ENCODE assay signal across 11 mouse cellular contexts in genomic region chr1:156864240-156864639, GRCm38 (mm10). TPM values are rescaled to one million over a fixed set of nuclear protein-coding genes. Genes with fewer than 3 reads are reported as not detected.
A peak's percentile ranks its signal among the peaks of the same experiment; 100 is the strongest.
DNase-seq lines count a peak whose midpoint lies in the region; ATAC-seq and TF ChIP-seq lines count a peak whose summit lies in the region.
"Had no signal": no experiment of that assay in that cellular context is flagged by ENCODE, and none has a peak within 500 bp of the region (broad histone marks: within the 10 kb centered on the region; RNA-seq: fewer than 3 reads in every experiment).

No protein-coding gene starts in this region.

- no peak for ATAC-seq in forebrain, embryonic 14.5 days
- no peak for ATAC-seq in forebrain, embryonic 12.5 days (ENCODE audit: low FRiP score)
- ATAC-seq in hindbrain, embryonic 16.5 days: peak; percentile 52; the same call in 1 of the 2 replicates

- no peak for TF ChIP-seq POLR2A in CH12.LX (IDR thresholded peaks at IDR 0.05; ENCODE audit: low read depth, low read length)

- H3K79me2 ChIP-seq in CH12.LX (replicated peaks; ENCODE audit: control insufficient read depth, extremely low read depth, insufficient read depth, poor library complexity, severe bottlenecking): peaks cover 45% of the 10 kb centered on the region

- peak; percentile 51 for DNase-seq in forebrain, embryonic 14.5 days (ENCODE audit: low spot score)
- peak; percentile 35 to 65 for DNase-seq in left cerebral cortex, postnatal 14 days (ENCODE audit: low spot score in 2 of 2)
- DNase-seq in left cerebral cortex, postnatal 4 days: no peak
- no peak for DNase-seq in CH12.LX (ENCODE audit: extremely low read depth)
- no peak for DNase-seq in cerebellum, postnatal 4 days (ENCODE audit: low spot score in 2 of 2)
- DNase-seq in layer of hippocampus, adult 11-12 months (ENCODE audit: low spot score): no peak
- DNase-seq: B cell, adult 2 months; embryo, embryonic 11 days; gastrocnemius, postnatal 10 days had no signal

- no peak overlapping the region for H3K4me2 ChIP-seq in forebrain, embryonic 14.5 days (ENCODE audit: low read length)
- H3K4me2 ChIP-seq in forebrain, embryonic 12.5 days: no peak overlapping the region
- H3K4me2 ChIP-seq in CH12.LX (ENCODE audit: insufficient read depth, low read depth, poor library complexity, severe bottlenecking): no peak overlapping the region
- no peak overlapping the region for H3K4me2 ChIP-seq in hindbrain, embryonic 16.5 days (ENCODE audit: low read length)

- no peaks in the 10 kb centered on the region; the same call in 1 of the 2 replicates for H3K4me1 ChIP-seq in forebrain, embryonic 14.5 days (ENCODE audit: control insufficient read depth, insufficient read depth, low read length)
- H3K4me1 ChIP-seq in forebrain, embryonic 12.5 days: peaks cover 11% of the 10 kb centered on the region
- H3K4me1 ChIP-seq in CH12.LX (ENCODE audit: control insufficient read depth in 1 of 2, insufficient read depth in 2 of 2): peaks cover 11 to 52% of the 10 kb centered on the region in 2 experiments
- H3K4me1 ChIP-seq in hindbrain, embryonic 16.5 days (ENCODE audit: control insufficient read depth, insufficient read depth, low read depth, low read length): peaks cover 2% of the 10 kb centered on the region; the same call in 1 of the 2 replicates

- no peak overlapping the region for H3K27ac ChIP-seq in forebrain, embryonic 14.5 days (ENCODE audit: low read depth, low read length)
- no peak overlapping the region for H3K27ac ChIP-seq in forebrain, embryonic 12.5 days
- peak overlapping the region; percentile 41; the same call in 1 of the 2 replicates for H3K27ac ChIP-seq in CH12.LX (ENCODE audit: insufficient read depth, low read depth)
- H3K27ac ChIP-seq in hindbrain, embryonic 16.5 days (ENCODE audit: low read depth, low read length): peak overlapping the region; percentile 7; the same call in 1 of the 2 replicates

- TF ChIP-seq EP300 in CH12.LX (IDR thresholded peaks at IDR 0.05; ENCODE audit: low read length): no peak

- no peaks in the 10 kb centered on the region for H3K27me3 ChIP-seq in forebrain, embryonic 14.5 days (replicated peaks; ENCODE audit: control insufficient read depth, insufficient read depth, low read length)
- no peaks in the 10 kb centered on the region for H3K27me3 ChIP-seq in forebrain, embryonic 12.5 days
- no peaks in the 10 kb centered on the region for H3K27me3 ChIP-seq in CH12.LX (replicated peaks)
- H3K27me3 ChIP-seq in hindbrain, embryonic 16.5 days (replicated peaks; ENCODE audit: control insufficient read depth, insufficient read depth, low read length): no peaks in the 10 kb centered on the region

- 0 out of 2 replicates have a peak, but pooled peaks cover 3% of the 10 kb centered on the region for H3K36me3 ChIP-seq in forebrain, embryonic 14.5 days (ENCODE audit: control insufficient read depth, insufficient read depth, low read length)
- H3K36me3 ChIP-seq in forebrain, embryonic 12.5 days (replicated peaks): no peaks in the 10 kb centered on the region
- H3K36me3 ChIP-seq in CH12.LX (replicated peaks in 1 of 2; ENCODE audit: control insufficient read depth in 1 of 2, insufficient read depth in 1 of 2, low read length in 1 of 2): peaks cover 32 to 65% of the 10 kb centered on the region in 2 experiments
- no peaks in the 10 kb centered on the region; the same call in 1 of the 2 replicates for H3K36me3 ChIP-seq in hindbrain, embryonic 16.5 days (ENCODE audit: control insufficient read depth, insufficient read depth, low read length)

- WGBS in forebrain, embryonic 14.5 days: 67% methylated on average over 3 of the region's 3 CpGs
- WGBS in forebrain, embryonic 12.5 days: 61% methylated on average over 3 of the region's 3 CpGs
- WGBS in hindbrain, embryonic 16.5 days: 23% methylated on average over 3 of the region's 3 CpGs

- TF ChIP-seq CTCF in CH12.LX (conservative IDR thresholded peaks at IDR 0.05 in 1 of 2, IDR thresholded peaks at IDR 0.05 in 1 of 2; ENCODE audit: low read depth in 2 of 2, low read length in 2 of 2): no peak

- TF ChIP-seq RAD21 in CH12.LX (IDR thresholded peaks at IDR 0.05; ENCODE audit: low read depth, low read length): no peak

- dilution Hi-C loops in CH12.LX (cut with MboI; ENCODE audit: extremely low pct_ligation_motif_present, extremely low pct_unique_long_range_greater_than_20kb, low sequenced_read_pairs): no loop called here

- no peak overlapping the region for H3K9ac ChIP-seq in forebrain, embryonic 14.5 days (ENCODE audit: low read length)
- H3K9ac ChIP-seq in forebrain, embryonic 12.5 days: no peak overlapping the region
- no peak overlapping the region for H3K9ac ChIP-seq in CH12.LX (ENCODE audit: insufficient read depth, low read depth)
- H3K9ac ChIP-seq in hindbrain, embryonic 16.5 days (ENCODE audit: low read depth, low read length): no peak overlapping the region

- H3K9me3 ChIP-seq in forebrain, embryonic 14.5 days (replicated peaks; ENCODE audit: control insufficient read depth, low read length): no peaks in the 10 kb centered on the region
- H3K9me3 ChIP-seq in forebrain, embryonic 12.5 days: no peaks in the 10 kb centered on the region
- no peaks in the 10 kb centered on the region for H3K9me3 ChIP-seq in CH12.LX (replicated peaks; ENCODE audit: low read length)
- H3K9me3 ChIP-seq in hindbrain, embryonic 16.5 days (ENCODE audit: control insufficient read depth, low read length): no peaks in the 10 kb centered on the region

- H3K4me3 ChIP-seq in forebrain, embryonic 14.5 days (ENCODE audit: low read depth, low read length): no peak overlapping the region
- no peak overlapping the region for H3K4me3 ChIP-seq in forebrain, embryonic 12.5 days (replicated peaks)
- H3K4me3 ChIP-seq in CH12.LX (replicated peaks in 1 of 3; ENCODE audit: low read depth in 2 of 3, low read length in 2 of 3, poor library complexity in 1 of 3): no peak overlapping the region
- no peak overlapping the region for H3K4me3 ChIP-seq in hindbrain, embryonic 16.5 days (ENCODE audit: low read length)

- intact Hi-C loops in left cerebral cortex, postnatal 14 days (cut with DNase I): no loop called here
- intact Hi-C loops in left cerebral cortex, postnatal 4 days (cut with DNase I): no loop called here

- in situ Hi-C loops in CH12.LX (cut with MboI; ENCODE audit: low pct_ligation_motif_present, low pct_unique_long_range_greater_than_20kb, low sequenced_read_pairs): no loop called here

TF ChIP-seq in CH12.LX, 34 proteins besides CTCF, POLR2A, EP300 and RAD21:
- no peak for TF ChIP-seq TBP (conservative IDR thresholded peaks at IDR 0.05; ENCODE audit: low read depth, low read length)

RNA-seq across cellular contexts. Expression of gene Angptl1, which starts 25.9 kb away (rescaled TPM):
- 0.57 and 1.1 TPM in 2 replicates for polyA plus RNA-seq in forebrain, embryonic 14.5 days (2014; fragmentation: Nextera tagmentation; extraction: Ambion mirVana)
- polyA plus RNA-seq in forebrain, embryonic 12.5 days (2016; fragmentation: Nextera tagmentation; extraction: Ambion mirVana): 1.7 and 1.9 TPM in 2 replicates
- 1 to 10 TPM in 1 of 2 experiments, under 1 TPM in 1; 0.87 to 1.4 TPM for total RNA-seq in left cerebral cortex, postnatal 14 days (2021)
- total RNA-seq in left cerebral cortex, postnatal 4 days (2021): under 1 TPM in 1 of 2 experiments, not detected in 1; 0.34 TPM
- total RNA-seq in CH12.LX (2012; rRNA removed) (0.08 and 0.29 TPM in 2 replicates), CH12.LX (2014; rRNA removed) (not detected in 2 replicates)
- 0.10 and 0.23 TPM in 2 replicates for polyA plus RNA-seq in CH12.LX (2012; ENCODE audit: insufficient read length, low read depth)
- 1.7 and 3.5 TPM in 2 replicates for polyA plus RNA-seq in hindbrain, embryonic 16.5 days (2015; fragmentation: Nextera tagmentation; extraction: Ambion mirVana)

Comparison
In these comparisons a context has a peak if more than half of its experiments do, and no peak if none do; other contexts are left out.
1. DNase-seq: peak in forebrain, embryonic 14.5 days (single experiment) and left cerebral cortex, postnatal 14 days (2 of 2); none in left cerebral cortex, postnatal 4 days (single experiment), CH12.LX (single experiment), cerebellum, postnatal 4 days (0 of 2) and layer of hippocampus, adult 11-12 months (single experiment).
2. H3K27ac ChIP-seq: peak in CH12.LX (single experiment) and hindbrain, embryonic 16.5 days (single experiment); none in forebrain, embryonic 14.5 days (single experiment) and forebrain, embryonic 12.5 days (single experiment).